Mouse (Mus musculus) hindbrain, embryonic 13.5 days (tissue): Measurements from ENCODE around the gene 6430571L13Rik. TPM values are rescaled to one million over a fixed set of nuclear protein-coding genes. Genes with fewer than 3 reads are reported as not detected.

Source experiments
- ATAC-seq: fragments of 200-750 bp; cut with Nextera tagmentation; 2 replicates; pipeline ENCODE4 v1.8.0; 2017; ENCODE audit warnings: moderate TSS enrichment; ENCODE audit not compliant: low FRiP score
- H3K27ac ChIP-seq: fragments of 300-500 bp; sonication (generic); 2 replicates; pipeline ENCODE4 v1.5.1; 2015; ENCODE audit warnings: inconsistent platforms, mild to moderate bottlenecking, moderate library complexity
- H3K27me3 ChIP-seq: fragments of 300-500 bp; sonication (generic); 2 replicates; pipeline ENCODE4 v1.6.1; 2015; ENCODE audit warnings: mild to moderate bottlenecking, inconsistent platforms
- H3K36me3 ChIP-seq: fragments of 300-500 bp; sonication (generic); 2 replicates; pipeline ENCODE4 v1.6.1; 2015; ENCODE audit warnings: mild to moderate bottlenecking, inconsistent platforms
- H3K4me1 ChIP-seq: fragments of 300-500 bp; sonication (generic); replicated peaks from 2 replicates; pipeline ENCODE4 v1.6.1; 2015; ENCODE audit warnings: inconsistent platforms
- H3K4me2 ChIP-seq: fragments of 300-500 bp; sonication (generic); 2 replicates; pipeline ENCODE4 v1.6.1; 2015; ENCODE audit warnings: inconsistent platforms, mild to moderate bottlenecking, moderate library complexity
- H3K4me3 ChIP-seq: fragments of 300-500 bp; sonication (generic); 2 replicates; pipeline ENCODE4 v1.5.1; 2015; ENCODE audit warnings: mild to moderate bottlenecking, inconsistent platforms
- H3K9ac ChIP-seq: fragments of 300-500 bp; sonication (generic); 2 replicates; pipeline ENCODE4 v1.6.1; 2015; ENCODE audit warnings: mild to moderate bottlenecking, inconsistent platforms
- H3K9me3 ChIP-seq: fragments of 300-500 bp; sonication (generic); 2 replicates; pipeline ENCODE4 v1.6.1; 2016; ENCODE audit warnings: inconsistent platforms
- WGBS: fragments of 180-500 bp; shearing (Covaris S2); methylation state at CpG from one replicate; pipeline ENCODE4 v1.1.7; 2015; 5-methylcytosine and 5-hydroxymethylcytosine counted together
- polyA plus RNA-seq: library from polyadenylated mRNA; unstranded; fragments of >200 nt; fragmentation: Nextera tagmentation; extraction: Ambion mirVana; gene quantifications from 2 replicates; pipeline ENCODE4 v1.2.1, GENCODE M21; 2015

6430571L13Rik gene
- polyA plus RNA-seq, result 7.8 and 8.3 TPM in 2 replicates

DNA sequence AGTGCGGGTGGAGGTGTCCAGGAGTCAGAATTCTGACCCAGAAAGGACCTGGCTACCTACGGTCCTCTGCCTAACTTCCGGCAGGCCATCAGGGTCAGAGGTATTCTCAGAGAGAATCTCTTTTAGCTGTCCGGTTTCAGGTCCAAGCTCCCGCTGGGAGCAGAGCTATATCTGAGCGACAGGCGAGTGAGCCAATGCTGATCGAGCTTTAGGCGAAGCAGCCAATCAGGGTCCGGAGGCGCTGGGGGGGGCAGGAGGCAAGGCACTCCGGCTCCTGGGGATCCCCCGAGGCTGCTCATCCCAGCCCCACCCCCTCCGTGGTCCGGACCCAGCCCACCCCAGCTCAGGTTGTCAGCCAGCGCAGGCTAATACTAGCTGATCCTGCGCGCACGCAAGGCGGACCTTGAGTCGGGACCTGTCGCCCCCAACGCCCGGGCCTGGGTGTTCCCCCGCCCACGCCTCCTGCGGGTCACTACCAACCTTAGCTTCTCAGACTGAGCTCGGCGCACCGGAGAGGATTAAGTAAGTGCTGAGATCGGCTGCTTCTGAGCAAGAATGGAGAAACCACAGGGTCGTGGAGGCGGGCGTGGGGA lies at the start of gene 6430571L13Rik:
6430571L13Rik (plus strand) TSS at position 336 of the 593 bp plus-strand sequence.
- H3K27ac ChIP-seq, result peak within 1 kb of the TSS; percentile 62
- H3K9me3 ChIP-seq, result no peaks in the 10 kb centered on the region
- H3K4me2 ChIP-seq, result peak within 1 kb of the TSS; percentile 74
- H3K4me3 ChIP-seq, result peak within 1 kb of the TSS; percentile 60
- H3K36me3 ChIP-seq, result no peaks in the 10 kb centered on the region
- peaks cover 52% of the 10 kb centered on the region for H3K4me1 ChIP-seq
- WGBS, result under 1% methylated on average over 34 of the region's 34 CpGs
- H3K9ac ChIP-seq, result peak within 1 kb of the TSS; percentile 79
- peak; percentile 93 for ATAC-seq
- peaks cover 14% of the 10 kb centered on the region; the same call in 1 of the 2 replicates for H3K27me3 ChIP-seq

DNA sequence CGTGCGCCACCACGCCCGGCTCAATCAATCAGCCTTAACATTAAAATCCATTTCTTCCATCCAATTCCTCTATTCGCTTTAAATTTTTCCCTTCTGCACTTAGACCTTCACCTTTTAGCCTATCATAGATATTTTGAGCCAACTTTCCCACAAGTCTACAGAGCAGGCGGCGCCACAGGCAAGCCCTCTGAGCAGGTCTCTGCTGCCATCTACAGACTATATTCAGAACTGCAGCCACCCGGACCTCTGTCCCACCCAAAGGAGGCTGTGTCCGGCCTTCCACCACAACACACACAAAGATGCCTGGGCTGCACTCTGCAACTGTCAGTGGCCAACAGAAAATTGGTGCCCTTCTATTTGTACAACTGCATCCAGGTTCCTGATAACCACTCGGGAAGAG lies 49.5 kb upstream of the 6430571L13Rik start:
- Histone ChIP-seq H3K9me3 (no peaks in the 10 kb centered on the region), H3K9ac (no peak overlapping the region), H3K36me3 (no peaks in the 10 kb centered on the region), H3K4me3 (no peak overlapping the region), H3K27me3 (peaks cover 49% of the 10 kb centered on the region), H3K4me2 (no peak overlapping the region), H3K4me1 (peaks cover 11% of the 10 kb centered on the region), H3K27ac (no peak overlapping the region)
- no peak for ATAC-seq
- 34% methylated on average over 10 of the region's 10 CpGs for WGBS

DNA sequence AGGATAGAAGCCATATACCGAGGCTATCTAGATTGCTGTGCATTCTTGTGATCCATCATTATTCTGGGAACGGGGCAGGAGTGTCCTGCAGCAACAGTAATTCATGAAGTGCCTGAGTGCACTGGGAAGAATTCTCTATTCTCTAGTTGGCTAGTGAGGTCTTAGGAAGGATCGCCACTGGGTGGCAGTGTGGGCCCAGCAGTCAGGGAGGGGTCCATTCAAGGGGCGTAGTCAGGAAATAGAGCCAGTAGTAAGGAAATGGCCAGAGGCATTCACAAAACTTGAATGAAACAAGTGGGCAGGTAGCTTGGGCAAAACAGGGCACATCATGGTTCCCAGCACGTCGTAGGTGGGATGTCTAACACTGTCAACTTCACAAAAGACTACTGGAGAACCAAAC lies 46.2 kb upstream of the 6430571L13Rik start:
- H3K9me3 ChIP-seq, result no peaks in the 10 kb centered on the region
- peaks cover 38% of the 10 kb centered on the region for H3K27me3 ChIP-seq
- no peak overlapping the region for H3K27ac ChIP-seq
- H3K36me3 ChIP-seq, result no peaks in the 10 kb centered on the region
- no peak overlapping the region for H3K9ac ChIP-seq
- H3K4me2 ChIP-seq, result no peak overlapping the region
- H3K4me1 ChIP-seq, result peaks cover 36% of the 10 kb centered on the region
- no peak overlapping the region for H3K4me3 ChIP-seq
- ATAC-seq, result no peak
- WGBS, result 7% methylated on average over 6 of the region's 6 CpGs

DNA sequence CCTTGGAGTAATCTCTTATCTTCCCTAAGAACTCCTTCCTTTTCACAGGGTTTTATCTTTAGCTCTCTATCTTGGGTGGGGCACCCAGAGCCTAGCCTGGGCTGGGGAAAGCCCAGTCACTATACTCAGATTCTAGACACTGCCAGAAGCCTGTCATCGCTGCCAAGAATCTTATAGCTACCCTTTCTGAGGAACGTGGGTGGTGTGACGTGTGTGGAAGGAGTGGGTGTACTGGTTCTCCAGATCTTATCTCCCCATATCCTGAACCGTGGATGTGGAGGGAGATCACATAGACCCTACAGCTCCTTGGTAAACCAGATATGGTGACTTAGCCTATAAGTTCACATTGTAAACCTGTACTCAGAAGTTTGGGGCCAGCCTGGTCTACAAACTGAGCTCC lies 44.8 kb upstream of the 6430571L13Rik start:
- Histone ChIP-seq H3K27ac (no peak overlapping the region), H3K27me3 (peaks cover 28% of the 10 kb centered on the region), H3K9ac (no peak overlapping the region), H3K4me1 (peaks cover 30% of the 10 kb centered on the region), H3K4me3 (0 out of 2 replicates have a peak overlapping the region, but pooled peaks have one; percentile 76), H3K9me3 (no peaks in the 10 kb centered on the region), H3K36me3 (peaks cover 5% of the 10 kb centered on the region), H3K4me2 (peak overlapping the region; percentile 91)
- 79% methylated on average over 4 of the region's 4 CpGs for WGBS
- no peak for ATAC-seq

DNA sequence AAGGTAGTCTGAATTCAATTTTAAA lies 44.6 kb upstream of the 6430571L13Rik start, which contains the start of gene Cish:
Cish (plus strand) TSS at position 11 of the 25 bp plus-strand sequence.
- H3K9me3 ChIP-seq, result no peaks in the 10 kb centered on the region
- peak within 1 kb of the TSS; percentile 76 for H3K4me3 ChIP-seq
- peak within 1 kb of the TSS; percentile 81 for H3K9ac ChIP-seq
- H3K4me1 ChIP-seq, result peaks cover 30% of the 10 kb centered on the region
- H3K4me2 ChIP-seq, result peak within 1 kb of the TSS; percentile 91
- H3K36me3 ChIP-seq, result peaks cover 7% of the 10 kb centered on the region
- peak within 1 kb of the TSS; percentile 56; the same call in 1 of the 2 replicates for H3K27ac ChIP-seq
- peaks cover 28% of the 10 kb centered on the region for H3K27me3 ChIP-seq
- no peak for ATAC-seq

DNA sequence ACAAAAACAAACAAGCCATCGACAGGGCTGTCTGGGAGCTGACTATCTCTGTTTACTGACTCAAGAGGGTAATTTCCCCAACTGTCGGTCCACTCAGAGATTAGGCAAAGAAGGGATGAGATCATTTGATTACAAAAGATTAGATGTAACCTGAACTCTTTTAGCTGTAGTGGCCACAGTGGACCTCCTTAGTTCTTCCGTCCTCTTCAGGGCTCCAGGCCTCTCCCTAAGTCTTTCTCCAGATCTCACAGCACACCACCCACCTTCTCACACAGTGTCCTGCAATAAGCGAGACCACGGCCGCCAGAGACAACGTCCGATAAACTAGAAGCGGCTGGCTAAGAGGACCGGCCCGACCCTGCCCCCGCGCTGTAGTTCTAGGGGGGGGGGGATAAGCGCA lies 44.4 kb upstream of the 6430571L13Rik start:
- no peak overlapping the region for H3K27ac ChIP-seq
- H3K9ac ChIP-seq, result no peak overlapping the region
- peaks cover 9% of the 10 kb centered on the region for H3K36me3 ChIP-seq
- H3K9me3 ChIP-seq, result no peaks in the 10 kb centered on the region
- H3K27me3 ChIP-seq, result peaks cover 28% of the 10 kb centered on the region
- WGBS, result 14% methylated on average over 14 of the region's 14 CpGs
- peak; percentile 41 for ATAC-seq
- peaks cover 30% of the 10 kb centered on the region for H3K4me1 ChIP-seq
- H3K4me3 ChIP-seq, result peak overlapping the region; percentile 76
- H3K4me2 ChIP-seq, result peak overlapping the region; percentile 91

DNA sequence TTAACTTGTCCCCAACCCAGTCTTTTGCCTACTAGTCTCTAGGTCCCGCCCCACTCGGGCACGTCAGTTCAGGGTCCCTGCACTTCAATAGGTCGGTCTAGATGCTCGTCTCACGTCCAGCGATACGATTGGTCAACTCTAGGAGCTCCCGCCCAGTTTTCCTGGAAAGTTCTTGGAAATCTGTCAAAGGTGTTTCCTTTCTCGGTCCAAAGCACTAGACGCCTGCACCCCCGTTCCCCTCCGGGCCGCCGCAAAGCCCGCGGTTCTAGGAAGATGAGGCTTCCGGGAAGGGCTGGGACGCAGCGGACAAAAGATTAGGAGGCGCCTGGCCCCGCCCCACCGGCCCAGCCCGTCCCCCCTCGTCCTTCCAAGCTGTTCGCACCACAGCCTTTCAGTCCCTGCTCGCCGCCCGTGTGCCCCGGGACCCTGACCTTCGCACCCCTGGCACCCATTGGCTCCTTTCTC lies 43.9 kb upstream of the 6430571L13Rik start:
- Histone ChIP-seq H3K27me3 (peaks cover 26% of the 10 kb centered on the region), H3K27ac (peak overlapping the region; percentile 56; the same call in 1 of the 2 replicates), H3K4me2 (peak overlapping the region; percentile 91), H3K4me1 (peaks cover 30% of the 10 kb centered on the region), H3K9me3 (no peaks in the 10 kb centered on the region), H3K36me3 (peaks cover 14% of the 10 kb centered on the region), H3K9ac (peak overlapping the region; percentile 81), H3K4me3 (peak overlapping the region; percentile 76)
- peak; percentile 98 for ATAC-seq
- WGBS, result under 1% methylated on average over 31 of the region's 31 CpGs

DNA sequence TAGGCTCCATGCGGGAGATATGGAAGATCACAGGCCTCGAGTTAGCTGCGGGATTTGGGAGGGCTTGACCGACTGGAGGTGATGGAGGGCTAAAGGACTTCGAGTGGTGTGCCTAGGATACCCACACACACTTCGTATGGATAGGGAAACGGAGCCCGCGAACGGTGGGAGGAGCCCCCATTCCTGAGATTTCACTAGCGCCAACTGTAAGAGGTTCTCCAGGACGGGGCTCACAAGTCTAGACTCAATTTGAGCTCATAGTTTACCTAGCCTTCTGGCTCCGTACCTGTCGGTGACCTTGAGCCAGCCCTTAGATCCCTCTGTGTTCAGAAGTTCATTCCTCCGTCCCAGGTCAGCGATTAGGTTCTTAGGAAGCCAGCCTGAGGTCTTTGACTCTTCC lies 43.3 kb upstream of the 6430571L13Rik start:
- Histone ChIP-seq H3K4me1 (peaks cover 30% of the 10 kb centered on the region), H3K27ac (peak overlapping the region; percentile 1; the same call in 1 of the 2 replicates), H3K4me2 (peak overlapping the region; percentile 91), H3K9ac (peak overlapping the region; percentile 81), H3K27me3 (peaks cover 22% of the 10 kb centered on the region), H3K36me3 (peaks cover 19% of the 10 kb centered on the region), H3K4me3 (peak overlapping the region; percentile 76), H3K9me3 (no peaks in the 10 kb centered on the region)
- ATAC-seq, result no peak; the same call in 1 of the 2 replicates
- 12% methylated on average over 16 of the region's 16 CpGs for WGBS

DNA sequence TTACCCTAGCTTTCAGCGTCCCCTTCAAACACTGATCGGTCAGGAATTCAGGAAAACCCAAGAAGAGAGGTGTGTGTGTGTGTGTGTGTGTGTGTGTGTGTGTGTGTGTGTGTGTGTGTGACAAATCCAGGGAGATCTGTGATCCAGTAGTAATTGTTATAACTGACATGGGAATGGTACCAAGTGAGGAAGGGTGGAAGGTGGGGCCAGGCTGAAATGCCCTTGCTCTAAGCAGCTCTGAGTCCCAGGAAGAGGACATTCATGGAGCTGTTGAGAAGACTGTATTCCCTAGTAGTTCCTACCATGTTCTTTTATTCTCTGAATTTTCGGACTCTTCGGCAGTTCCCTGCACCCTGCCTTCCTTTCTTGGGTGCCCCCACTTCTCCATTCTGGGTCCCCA lies 42.7 kb upstream of the 6430571L13Rik start:
- Histone ChIP-seq H3K27me3 (peaks cover 17% of the 10 kb centered on the region), H3K36me3 (peaks cover 24% of the 10 kb centered on the region), H3K4me1 (peaks cover 30% of the 10 kb centered on the region), H3K4me3 (peak overlapping the region; percentile 76), H3K9ac (peak overlapping the region; percentile 81), H3K4me2 (peak overlapping the region; percentile 91), H3K27ac (no peak overlapping the region), H3K9me3 (no peaks in the 10 kb centered on the region)
- 91% methylated on average over 4 of the region's 4 CpGs for WGBS
- no peak for ATAC-seq

DNA sequence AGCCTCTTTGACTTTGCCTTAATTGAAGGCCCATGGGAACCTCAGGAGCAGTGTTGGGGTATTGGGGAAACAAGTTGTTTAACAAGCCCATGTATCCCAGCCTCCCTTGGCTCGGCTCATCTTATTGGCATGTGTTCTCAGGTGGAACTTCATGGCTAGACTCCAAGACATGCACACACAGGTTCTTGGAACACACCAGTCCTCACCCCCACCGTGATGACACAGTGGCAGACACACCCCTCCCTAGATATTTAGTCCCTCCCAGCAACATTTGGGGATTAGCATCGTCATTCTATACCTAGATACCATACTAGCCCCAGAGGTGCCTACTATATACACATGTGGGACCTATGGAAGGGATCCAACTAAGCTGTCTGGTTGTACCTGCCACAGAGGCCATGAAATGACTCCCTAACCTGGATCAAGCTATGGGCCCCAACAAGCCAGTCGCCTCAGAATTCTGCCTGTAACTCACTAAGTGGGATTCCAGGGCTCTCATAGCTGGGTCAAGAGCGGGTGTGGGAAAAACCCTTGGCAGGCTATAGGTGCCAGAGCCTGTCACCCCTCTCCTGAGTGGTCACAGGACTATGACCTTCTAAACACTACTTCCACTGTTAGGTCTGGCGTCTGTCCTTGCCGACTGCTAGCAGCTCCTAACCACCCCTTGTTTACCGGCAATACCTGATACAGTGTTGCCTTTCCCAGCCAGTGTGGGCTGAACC lies 42.2 kb upstream of the 6430571L13Rik start:
- H3K36me3 ChIP-seq, result peaks cover 24% of the 10 kb centered on the region
- H3K27me3 ChIP-seq, result peaks cover 12% of the 10 kb centered on the region
- peak overlapping the region; percentile 91 for H3K4me2 ChIP-seq
- H3K4me3 ChIP-seq, result peak overlapping the region; percentile 3; the same call in 1 of the 2 replicates
- H3K9me3 ChIP-seq, result no peaks in the 10 kb centered on the region
- 87% methylated on average over 8 of the region's 8 CpGs for WGBS
- H3K27ac ChIP-seq, result no peak overlapping the region
- H3K4me1 ChIP-seq, result peaks cover 30% of the 10 kb centered on the region
- no peak overlapping the region for H3K9ac ChIP-seq
- ATAC-seq, result no peak

DNA sequence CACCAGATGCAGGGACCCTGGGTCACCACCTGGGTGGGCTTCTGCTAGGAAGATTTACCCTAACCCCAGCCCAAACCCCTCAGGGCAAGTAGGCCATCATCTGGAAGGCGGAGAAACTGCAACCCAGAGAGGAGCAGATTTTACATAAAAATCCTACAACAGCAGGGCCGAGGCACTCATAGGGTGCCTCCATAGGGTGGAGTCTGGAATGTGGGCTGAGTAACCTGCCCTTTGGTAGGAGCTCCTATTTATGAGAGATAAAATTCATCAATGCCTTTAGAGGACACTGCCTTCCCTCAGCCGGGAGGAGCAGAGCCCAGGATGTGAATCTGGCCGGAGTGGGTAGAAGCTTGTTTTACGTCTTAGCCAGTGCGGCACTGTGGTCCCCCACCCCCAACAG lies 41.5 kb upstream of the 6430571L13Rik start:
- ATAC-seq, result no peak
- Histone ChIP-seq H3K4me3 (no peak overlapping the region), H3K4me2 (no peak overlapping the region), H3K27me3 (0 out of 2 replicates have a peak, but pooled peaks cover 12% of the 10 kb centered on the region), H3K4me1 (peaks cover 30% of the 10 kb centered on the region), H3K36me3 (peaks cover 24% of the 10 kb centered on the region), H3K9ac (no peak overlapping the region; the same call in 1 of the 2 replicates), H3K27ac (no peak overlapping the region), H3K9me3 (no peaks in the 10 kb centered on the region)
- 90% methylated on average over 6 of the region's 6 CpGs for WGBS

DNA sequence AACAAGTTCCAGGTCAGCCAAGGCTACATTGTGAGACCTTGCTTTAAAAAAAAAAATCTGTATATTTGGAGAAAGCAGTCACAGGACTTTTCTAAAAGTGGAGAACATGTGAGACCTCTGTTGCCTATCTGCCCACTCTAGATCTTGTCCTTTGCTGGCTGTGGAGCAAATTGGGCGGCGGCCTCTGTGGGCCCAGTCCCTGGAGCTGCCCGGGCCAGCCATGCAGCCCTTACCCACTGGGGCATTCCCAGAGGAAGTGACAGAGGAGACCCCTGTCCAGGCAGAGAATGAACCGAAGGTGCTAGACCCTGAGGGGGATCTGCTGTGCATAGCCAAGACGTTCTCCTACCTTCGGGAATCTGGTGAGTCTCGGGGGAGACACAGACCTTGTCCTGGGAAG lies 40.6 kb upstream of the 6430571L13Rik start:
- H3K27me3 ChIP-seq, result 0 out of 2 replicates have a peak, but pooled peaks cover 9% of the 10 kb centered on the region
- no peaks in the 10 kb centered on the region for H3K9me3 ChIP-seq
- WGBS, result 94% methylated on average over 7 of the region's 7 CpGs
- H3K27ac ChIP-seq, result no peak overlapping the region
- H3K4me1 ChIP-seq, result peaks cover 30% of the 10 kb centered on the region
- H3K4me2 ChIP-seq, result no peak overlapping the region
- H3K36me3 ChIP-seq, result peaks cover 24% of the 10 kb centered on the region
- no peak overlapping the region for H3K4me3 ChIP-seq
- no peak for ATAC-seq
- 0 out of 2 replicates have a peak overlapping the region, but pooled peaks have one; percentile 15 for H3K9ac ChIP-seq
